Mouse (Mus musculus): Measurements from ENCODE around the gene Tmem189. TPM values are rescaled to one million over a fixed set of nuclear protein-coding genes. Genes with fewer than 3 reads are reported as not detected.

The Tmem189 gene
- total RNA-seq, 2 experiments from 2014 or later, result 54.6 to 58.5 TPM

- intact Hi-C loops (cut with DNase I), result no loop called here
- no peak for DNase-seq (ENCODE audit: low spot score in 2 of 2)
These were observed 16.7 kb upstream of the Tmem189 start for GRCm38 (mm10) chr2:167706183-167706939.

- DNase-seq (ENCODE audit: low spot score in 2 of 2), result no peak
- intact Hi-C loops (cut with DNase I), result no loop called here
These were observed 14.8 kb upstream of the Tmem189 start for GRCm38 (mm10) chr2:167704409-167704808.

GRCm38 (mm10) chr2:167702126-167702525, 12.5 kb upstream of the Tmem189 start:
- intact Hi-C loops (cut with DNase I), result no loop called here
- DNase-seq (ENCODE audit: low spot score in 2 of 2), result no peak

GRCm38 (mm10) chr2:167701472-167701871, 11.8 kb upstream of the Tmem189 start:
- no peak for DNase-seq (ENCODE audit: low spot score in 2 of 2)
- intact Hi-C loops (cut with DNase I), result no loop called here

GRCm38 (mm10) chr2:167700018-167700417, 10.4 kb upstream of the Tmem189 start:
- DNase-seq (ENCODE audit: low spot score in 2 of 2), result no peak
- intact Hi-C loops (cut with DNase I), result no loop called here

DNA sequence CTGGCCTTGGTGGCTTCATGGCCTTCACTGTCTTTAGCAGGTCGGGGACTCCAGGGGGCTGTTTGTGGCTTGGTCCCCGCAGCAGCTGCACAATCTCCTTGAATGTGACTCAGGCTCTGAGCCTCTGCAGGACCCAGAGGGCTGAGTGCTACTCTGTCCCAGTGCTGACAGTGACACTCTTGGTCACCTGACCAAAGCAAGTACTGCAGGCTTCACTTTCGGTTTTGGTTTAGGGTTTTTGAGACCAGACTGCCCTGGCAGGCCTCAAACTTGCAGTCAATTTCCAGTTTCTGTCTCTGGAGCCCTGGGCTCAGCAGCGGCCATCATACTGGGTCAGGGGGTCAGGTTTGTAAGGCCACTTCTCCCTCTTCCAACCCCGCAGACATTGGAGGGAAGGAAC, 8.3 kb upstream of the Tmem189 start:
- no peak for DNase-seq (ENCODE audit: low spot score in 2 of 2)
- intact Hi-C loops (cut with DNase I), result no loop called here

DNA sequence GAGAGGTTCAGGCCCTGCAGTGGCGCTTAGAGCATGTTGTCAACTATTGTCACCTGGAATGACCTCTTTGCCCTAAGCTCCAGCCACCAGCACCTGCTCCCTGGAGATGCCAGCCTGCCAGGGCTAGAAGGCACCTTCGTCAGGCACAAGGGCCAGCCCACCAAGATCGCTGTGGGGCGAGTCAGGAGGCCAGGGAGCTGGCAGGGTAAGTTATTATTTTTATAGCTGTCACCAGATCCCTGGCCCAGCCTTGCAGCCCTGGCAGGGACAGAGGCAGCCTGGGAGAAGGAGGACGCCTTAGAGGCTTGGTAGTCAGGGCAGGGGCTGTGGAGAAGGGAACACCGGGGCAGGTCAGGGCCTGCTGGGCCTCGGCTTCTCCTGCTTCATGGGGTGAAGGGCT, 6.5 kb upstream of the Tmem189 start:
- intact Hi-C loops (cut with DNase I), result no loop called here
- DNase-seq (ENCODE audit: low spot score in 2 of 2), result no peak

DNA sequence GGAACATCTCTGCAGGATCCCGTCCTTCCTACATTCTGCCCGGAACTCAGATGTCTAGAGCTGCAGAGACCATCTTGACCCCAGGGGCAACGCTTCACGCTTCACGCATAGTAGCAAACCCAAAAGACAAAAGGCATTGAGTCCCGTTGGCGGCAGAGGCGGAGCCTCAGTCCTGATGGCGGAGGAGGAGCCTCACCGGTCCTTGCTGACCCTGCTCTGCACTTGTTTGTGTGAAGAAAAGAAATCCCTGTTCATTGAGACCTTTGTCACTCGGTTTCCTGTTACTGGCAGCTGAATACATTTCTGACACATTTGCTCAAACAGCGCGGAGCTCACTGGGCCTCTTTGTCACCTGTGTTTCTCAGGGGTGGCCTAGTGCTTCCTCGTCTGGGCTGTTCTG, 5.9 kb upstream of the Tmem189 start:
- DNase-seq (ENCODE audit: low spot score in 2 of 2), result no peak
- intact Hi-C loops (cut with DNase I), result no loop called here

DNA sequence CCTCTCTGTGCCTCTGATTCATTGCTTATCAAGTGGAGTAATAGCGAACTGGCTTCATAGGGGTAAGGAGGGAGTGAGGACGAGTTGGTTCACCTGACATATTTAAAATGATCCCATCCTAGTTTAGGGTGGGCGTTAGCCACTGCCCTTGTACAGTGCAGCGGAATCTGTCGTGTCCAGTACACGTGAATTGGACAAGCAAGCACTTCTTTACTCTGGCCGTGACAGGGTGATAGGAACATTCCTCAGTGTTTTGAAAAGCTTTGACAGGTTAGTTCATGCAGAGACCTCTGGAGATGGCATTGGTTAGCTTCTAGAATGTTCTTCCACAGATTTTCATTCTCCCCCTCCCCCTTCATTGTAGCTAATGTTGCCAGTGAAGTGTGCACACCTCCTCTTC, 5.3 kb upstream of the Tmem189 start:
- intact Hi-C loops (cut with DNase I), result loop anchor here (5.0 kb wide), 1 partner anchor 87 kb away; no protein-coding TSS in a partner anchor
- DNase-seq (ENCODE audit: low spot score in 2 of 2), result no peak

DNA sequence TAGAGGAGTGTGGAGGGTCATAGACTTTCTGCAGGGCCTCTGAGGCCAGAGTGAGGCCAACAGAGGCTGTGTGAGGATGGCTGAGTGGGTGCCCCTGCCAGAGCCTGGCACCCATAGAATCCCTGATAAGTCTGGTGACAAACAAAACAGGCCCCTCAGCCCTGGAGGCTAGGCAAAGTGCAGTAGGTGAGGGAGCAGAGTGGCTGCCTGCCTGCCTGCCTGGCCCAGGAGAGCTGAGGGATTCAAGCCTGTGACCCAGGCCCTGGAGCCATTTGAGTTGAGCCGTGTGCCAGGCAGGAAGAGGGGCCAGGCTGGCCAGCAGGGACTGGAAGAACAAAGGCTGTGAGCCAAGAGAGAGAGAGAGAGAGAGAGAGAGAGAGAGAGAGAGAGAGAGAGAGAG, 4.6 kb upstream of the Tmem189 start:
- intact Hi-C loops (cut with DNase I), result loop anchor here (5.0 kb wide), 1 partner anchor 88 kb away; no protein-coding TSS in a partner anchor
- DNase-seq (ENCODE audit: low spot score in 2 of 2), result no peak

- intact Hi-C loops (cut with DNase I), result loop anchor here (5.0 kb wide), 1 partner anchor 89 kb away; no protein-coding TSS in a partner anchor
- no peak for DNase-seq (ENCODE audit: low spot score in 2 of 2)
These were observed 3.9 kb upstream of the Tmem189 start for GRCm38 (mm10) chr2:167693540-167693939.

GRCm38 (mm10) chr2:167692831-167693230, 3.2 kb upstream of the Tmem189 start:
- intact Hi-C loops (cut with DNase I), result loop anchor here (5.0 kb wide), 1 partner anchor 89 kb away; no protein-coding TSS in a partner anchor
- DNase-seq (ENCODE audit: low spot score in 2 of 2), result no peak

- intact Hi-C loops (cut with DNase I), result loop anchor here (5.0 kb wide), 1 partner anchor 90 kb away; no protein-coding TSS in a partner anchor
- DNase-seq (ENCODE audit: low spot score in 2 of 2), result peak in 1 of 2 experiments; percentile 27
These were observed 2.4 kb upstream of the Tmem189 start for GRCm38 (mm10) chr2:167691871-167692661.

DNA sequence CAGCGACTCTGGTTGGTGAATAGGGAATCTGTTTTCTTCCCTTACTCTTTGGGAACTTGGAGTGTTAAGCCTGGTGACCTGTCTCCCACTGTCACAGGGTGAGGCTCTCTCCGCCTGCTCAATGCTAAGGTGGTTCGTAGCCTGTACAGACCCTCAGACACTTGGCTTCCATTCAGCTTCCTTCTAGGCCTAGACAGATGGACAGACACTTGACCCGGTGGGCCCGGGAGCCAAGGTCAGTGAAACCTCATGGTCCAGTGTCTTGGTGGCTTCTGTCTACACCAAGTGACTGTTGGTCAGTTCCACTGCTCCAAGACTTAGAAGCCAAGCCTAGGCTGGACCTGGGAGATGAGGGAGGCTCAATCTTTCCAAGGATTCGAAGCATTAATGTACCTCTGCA, 1.8 kb upstream of the Tmem189 start:
- intact Hi-C loops (cut with DNase I), result loop anchor here (5.0 kb wide), 1 partner anchor 91 kb away; no protein-coding TSS in a partner anchor
- DNase-seq (ENCODE audit: low spot score in 2 of 2), result no peak

GRCm38 (mm10) chr2:167690962-167691311, 1.3 kb upstream of the Tmem189 start:
- intact Hi-C loops (cut with DNase I), result loop anchor here (5.0 kb wide), 1 partner anchor 91 kb away; no protein-coding TSS in a partner anchor
- no peak for DNase-seq (ENCODE audit: low spot score in 2 of 2)

- intact Hi-C loops (cut with DNase I), result loop anchor here (5.0 kb wide), 1 partner anchor 92 kb away; no protein-coding TSS in a partner anchor
- peak; percentile 48 to 70 for DNase-seq (ENCODE audit: low spot score in 2 of 2)
These were observed 768 bp upstream of the Tmem189 start for GRCm38 (mm10) chr2:167690219-167690961.

GRCm38 (mm10) chr2:167688498-167689451, 847 bp downstream of the Tmem189 start, which contains the start of gene Cebpb:
Gene Cebpb, plus strand, starts transcription at chr2:167688915.
- peak; percentile 55 to 76 for DNase-seq (ENCODE audit: low spot score in 2 of 2)
- intact Hi-C loops (cut with DNase I), result loop anchor here (10.0 kb wide), 2 partner anchors 326 to 406 kb away; partner anchors contain the start of gene Ripor3

- intact Hi-C loops (cut with DNase I), result loop anchor here (10.0 kb wide), 2 partner anchors 327 to 407 kb away; partner anchors contain the start of gene Ripor3
- no peak for DNase-seq (ENCODE audit: low spot score in 2 of 2)
These were observed 1.5 kb downstream of the Tmem189 start for GRCm38 (mm10) chr2:167688126-167688497.

Measured in left cerebral cortex, postnatal 14 days (tissue).